Mouse (Mus musculus) E14TG2a.4 (cell line): ENCODE measurements at regions not wholly inside any gene's neighbourhood (a gene's known extent, or its start where the extent isn't known, plus 50 kb on each side); places are given as distances from the start of the nearest gene placed in this dataset.

Source experiments
- CTCF ChIP-seq: conservative IDR thresholded peaks from 2 replicates; pipeline ENCODE4 v1.5.1; 2014; ENCODE audit warnings: low read length
- NANOG ChIP-seq: IDR thresholded peaks from 2 replicates; pipeline ENCODE4 v1.6.1; 2014; ENCODE audit warnings: borderline replicate concordance, low read length, mixed read lengths
- POU5F1 ChIP-seq: IDR thresholded peaks from 2 replicates; pipeline ENCODE4 v1.6.1; 2014; ENCODE audit warnings: low read length, borderline replicate concordance

GRCm38 (mm10) chr19:59590021-59590420 is 131.8 kb downstream of the Emx2 start:
- TF ChIP-seq CTCF (no peak), NANOG (no peak), POU5F1 (no peak)
